Mouse (Mus musculus) limb, embryonic 15.5 days (tissue): ENCODE measurements around the gene Osbpl3. TPM values are rescaled to one million over a fixed set of nuclear protein-coding genes. Genes with fewer than 3 reads are reported as not detected.

Experiments used
- ATAC-seq: fragments of 200-750 bp; cut with Nextera tagmentation; 2 replicates; pipeline ENCODE4 v1.8.0; 2017; ENCODE audit warnings: low read depth, moderate TSS enrichment; ENCODE audit not compliant: insufficient number of reproducible peaks, low FRiP score, low TSS enrichment
- H3K27ac ChIP-seq: fragments of 300-500 bp; sonication (generic); 2 replicates; pipeline ENCODE4 v1.5.1; 2015; ENCODE audit warnings: moderate library complexity, mild to moderate bottlenecking, inconsistent platforms
- H3K27me3 ChIP-seq: fragments of 300-500 bp; sonication (generic); 2 replicates; pipeline ENCODE4 v1.6.1; 2015; ENCODE audit warnings: inconsistent platforms
- H3K36me3 ChIP-seq: fragments of 300-500 bp; sonication (generic); 2 replicates; pipeline ENCODE4 v1.6.1; 2015; ENCODE audit warnings: inconsistent platforms
- H3K4me1 ChIP-seq: fragments of 300-500 bp; sonication (generic); 2 replicates; pipeline ENCODE4 v1.6.1; 2015; ENCODE audit warnings: inconsistent platforms
- H3K4me2 ChIP-seq: fragments of 300-500 bp; sonication (generic); 2 replicates; pipeline ENCODE4 v1.6.1; 2015; ENCODE audit warnings: mild to moderate bottlenecking, inconsistent platforms
- H3K4me3 ChIP-seq: fragments of 300-500 bp; sonication (generic); 2 replicates; pipeline ENCODE4 v1.5.1; 2015; ENCODE audit warnings: mild to moderate bottlenecking, inconsistent platforms
- H3K9ac ChIP-seq: fragments of 300-500 bp; sonication (generic); 2 replicates; pipeline ENCODE4 v1.6.1; 2015; ENCODE audit warnings: inconsistent platforms
- H3K9me3 ChIP-seq: fragments of 300-500 bp; sonication (generic); 2 replicates; pipeline ENCODE4 v1.6.1; 2016; ENCODE audit warnings: inconsistent platforms
- WGBS: fragments of 180-500 bp; shearing (Covaris S2); methylation state at CpG from one replicate; pipeline ENCODE4 v1.1.7; 2015; 5-methylcytosine and 5-hydroxymethylcytosine counted together
- polyA plus RNA-seq: library from polyadenylated mRNA; unstranded; fragments of >200 nt; fragmentation: Nextera tagmentation; extraction: Ambion mirVana; gene quantifications from 2 replicates; pipeline ENCODE4 v1.2.1, GENCODE M21; 2015

Gene Osbpl3
- polyA plus RNA-seq, 1 experiment from 2014 or later, result 12.8 TPM

DNA sequence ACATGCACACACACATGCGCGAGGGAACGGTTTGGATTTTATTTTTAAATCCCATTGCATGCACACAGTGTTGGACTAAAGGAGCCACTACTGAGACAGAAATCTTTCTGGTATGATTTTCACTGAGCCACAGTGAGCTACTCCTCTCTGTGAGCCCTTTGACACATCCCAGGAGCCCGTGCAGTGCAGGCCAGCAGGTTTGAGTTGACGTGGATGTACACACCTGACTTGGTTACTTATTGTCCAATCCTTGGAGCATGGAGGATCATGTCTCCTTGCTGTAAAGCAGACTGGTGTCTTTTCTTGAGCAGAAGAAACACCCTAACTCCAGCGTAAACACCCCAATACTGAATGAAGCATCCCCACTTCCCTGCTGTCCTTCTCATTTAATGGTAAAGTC, 57.7 kb downstream of the Osbpl3 start:
- Histone ChIP-seq H3K4me3 (no peak overlapping the region), H3K4me2 (no peak overlapping the region), H3K9ac (no peak overlapping the region), H3K27me3 (no peaks in the 10 kb centered on the region), H3K9me3 (no peaks in the 10 kb centered on the region), H3K36me3 (no peaks in the 10 kb centered on the region), H3K27ac (no peak overlapping the region), H3K4me1 (peaks cover 2% of the 10 kb centered on the region; the same call in 1 of the 2 replicates)
- ATAC-seq, result no peak
- 92% methylated on average over 6 of the region's 6 CpGs for WGBS

DNA sequence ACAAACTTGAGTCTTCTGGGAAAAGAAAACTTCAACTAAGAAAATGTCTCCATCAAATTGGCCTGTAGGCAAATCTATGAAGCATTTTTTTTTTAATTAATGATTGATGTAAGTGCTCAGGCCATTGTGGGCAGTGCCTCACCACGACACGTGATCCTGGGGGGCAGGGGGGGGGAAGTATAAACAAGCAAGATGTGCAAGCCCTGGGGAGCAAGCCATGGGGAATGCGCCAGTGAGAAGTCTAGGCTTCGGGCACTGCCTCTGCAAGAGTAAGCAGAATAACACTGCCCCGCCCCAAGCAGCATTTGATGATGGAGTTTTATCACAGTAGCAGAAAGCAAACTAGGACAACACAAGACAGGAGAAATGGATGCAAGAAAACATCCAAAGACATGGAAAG, 58.9 kb downstream of the Osbpl3 start:
- Histone ChIP-seq H3K4me3 (no peak overlapping the region), H3K4me2 (no peak overlapping the region), H3K4me1 (peaks cover 2% of the 10 kb centered on the region; the same call in 1 of the 2 replicates), H3K36me3 (no peaks in the 10 kb centered on the region), H3K9ac (no peak overlapping the region), H3K27me3 (no peaks in the 10 kb centered on the region), H3K27ac (no peak overlapping the region), H3K9me3 (no peaks in the 10 kb centered on the region)
- WGBS, result 60% methylated on average over 5 of the region's 5 CpGs
- ATAC-seq, result no peak

DNA sequence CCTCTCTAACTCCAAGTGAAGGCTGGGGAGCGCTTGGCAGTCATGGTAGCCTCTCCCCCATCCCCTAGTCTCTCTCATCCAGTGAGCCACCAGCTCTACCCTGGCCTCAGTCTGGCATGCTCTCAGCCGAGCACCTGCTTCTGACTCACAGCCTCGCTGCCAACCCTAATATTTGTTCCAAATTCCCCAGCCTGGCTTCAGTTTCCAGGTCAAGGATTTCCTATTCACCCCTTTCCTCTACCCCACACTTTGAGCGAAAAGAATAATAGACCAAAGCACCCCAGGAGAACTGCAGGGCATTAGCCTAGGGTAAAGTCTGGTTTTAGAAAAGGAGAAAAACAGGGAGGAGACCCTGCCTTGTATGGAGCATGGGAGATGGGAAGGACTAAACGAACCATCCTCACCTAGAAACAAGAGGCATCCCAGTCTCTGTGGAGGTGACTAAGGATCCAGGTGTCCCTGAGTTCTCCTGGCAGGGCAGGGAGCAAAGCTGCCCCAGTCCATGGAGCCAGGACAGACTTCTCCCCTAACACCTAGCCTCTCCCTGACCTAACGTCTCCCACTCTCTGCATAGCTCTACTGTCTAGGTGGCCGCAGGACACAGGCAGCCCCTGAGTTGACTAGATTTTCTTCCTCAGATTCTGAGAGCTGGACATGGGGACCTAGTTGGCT, 60.2 kb downstream of the Osbpl3 start:
- Histone ChIP-seq H3K4me1 (peaks cover 2% of the 10 kb centered on the region; the same call in 1 of the 2 replicates), H3K27ac (no peak overlapping the region), H3K9me3 (no peaks in the 10 kb centered on the region), H3K4me3 (no peak overlapping the region), H3K4me2 (no peak overlapping the region), H3K27me3 (no peaks in the 10 kb centered on the region), H3K9ac (no peak overlapping the region), H3K36me3 (no peaks in the 10 kb centered on the region)
- no peak for ATAC-seq
- 65% methylated on average over 7 of the region's 7 CpGs for WGBS

DNA sequence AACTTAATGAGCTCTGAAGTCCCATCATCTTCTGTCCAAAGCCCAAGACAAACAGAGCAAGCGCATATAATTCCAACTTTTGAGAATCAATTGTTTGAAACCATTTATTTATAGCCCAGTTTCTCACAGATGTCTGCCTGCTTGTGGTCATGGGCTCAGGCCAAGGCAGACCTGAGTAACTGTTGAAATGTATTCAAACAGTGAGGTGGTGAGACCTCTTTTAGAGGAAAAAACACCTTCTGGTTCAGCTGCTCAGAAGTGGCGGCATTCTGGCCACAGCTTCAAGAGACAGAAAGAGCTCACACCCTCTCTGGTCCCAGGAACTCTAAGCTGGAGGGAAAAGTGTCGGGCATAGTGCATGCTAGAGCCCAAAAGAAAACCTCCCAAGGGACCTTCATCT, 61.6 kb downstream of the Osbpl3 start:
- Histone ChIP-seq H3K9ac (no peak overlapping the region), H3K4me1 (no peaks in the 10 kb centered on the region; the same call in 1 of the 2 replicates), H3K4me2 (no peak overlapping the region), H3K27me3 (no peaks in the 10 kb centered on the region), H3K4me3 (no peak overlapping the region), H3K36me3 (no peaks in the 10 kb centered on the region), H3K9me3 (no peaks in the 10 kb centered on the region), H3K27ac (no peak overlapping the region)
- no peak for ATAC-seq
- WGBS, result 78% methylated on average over 3 of the region's 3 CpGs

DNA sequence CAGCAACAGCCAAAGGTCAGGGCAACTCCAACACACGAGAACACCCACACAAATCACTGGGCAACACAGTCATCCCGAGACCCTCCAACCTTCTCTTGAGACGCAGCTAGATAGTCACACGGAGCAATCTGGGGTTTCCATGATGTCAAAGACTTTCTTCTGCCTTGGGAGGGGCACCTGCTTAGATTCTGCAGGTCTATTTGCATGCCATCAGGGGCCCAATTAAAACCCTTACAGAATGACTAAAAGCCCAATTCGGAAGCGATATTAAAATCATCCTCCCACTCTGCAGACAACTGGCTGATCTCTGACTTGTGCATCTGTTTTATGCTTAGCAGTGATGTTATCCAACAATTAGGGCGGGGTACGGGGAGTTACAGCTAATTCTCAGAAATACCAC, 62.0 kb downstream of the Osbpl3 start:
- WGBS, result 85% methylated on average over 8 of the region's 8 CpGs
- Histone ChIP-seq H3K27me3 (no peaks in the 10 kb centered on the region), H3K4me1 (no peaks in the 10 kb centered on the region; the same call in 1 of the 2 replicates), H3K4me3 (no peak overlapping the region), H3K36me3 (no peaks in the 10 kb centered on the region), H3K4me2 (no peak overlapping the region), H3K9me3 (no peaks in the 10 kb centered on the region), H3K27ac (no peak overlapping the region), H3K9ac (no peak overlapping the region)
- ATAC-seq, result no peak

DNA sequence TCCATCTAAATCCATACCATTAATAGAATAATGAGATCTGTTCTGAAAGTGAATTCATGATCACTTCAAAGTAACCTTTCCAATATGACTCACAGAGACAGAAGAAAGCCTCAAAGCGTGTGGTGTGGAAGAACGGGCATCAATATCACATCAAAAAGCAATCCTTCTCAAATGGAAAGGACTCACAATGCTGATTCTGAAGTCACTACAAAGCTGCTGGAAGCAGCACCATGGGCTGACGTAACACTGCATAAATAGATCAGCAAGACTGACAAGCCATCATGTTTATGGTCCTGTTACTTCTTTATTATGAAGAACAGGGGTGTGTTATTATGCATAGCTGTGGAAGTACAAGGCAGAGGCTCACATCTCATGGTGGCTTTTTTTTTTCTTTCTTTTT, 64.0 kb downstream of the Osbpl3 start:
- no peak for ATAC-seq
- no peaks in the 10 kb centered on the region; the same call in 1 of the 2 replicates for H3K4me1 ChIP-seq
- 93% methylated on average over 3 of the region's 3 CpGs for WGBS
- no peaks in the 10 kb centered on the region for H3K27me3 ChIP-seq
- no peak overlapping the region for H3K4me2 ChIP-seq
- H3K9me3 ChIP-seq, result no peaks in the 10 kb centered on the region
- H3K4me3 ChIP-seq, result no peak overlapping the region
- H3K9ac ChIP-seq, result no peak overlapping the region
- H3K27ac ChIP-seq, result no peak overlapping the region
- no peaks in the 10 kb centered on the region for H3K36me3 ChIP-seq

DNA sequence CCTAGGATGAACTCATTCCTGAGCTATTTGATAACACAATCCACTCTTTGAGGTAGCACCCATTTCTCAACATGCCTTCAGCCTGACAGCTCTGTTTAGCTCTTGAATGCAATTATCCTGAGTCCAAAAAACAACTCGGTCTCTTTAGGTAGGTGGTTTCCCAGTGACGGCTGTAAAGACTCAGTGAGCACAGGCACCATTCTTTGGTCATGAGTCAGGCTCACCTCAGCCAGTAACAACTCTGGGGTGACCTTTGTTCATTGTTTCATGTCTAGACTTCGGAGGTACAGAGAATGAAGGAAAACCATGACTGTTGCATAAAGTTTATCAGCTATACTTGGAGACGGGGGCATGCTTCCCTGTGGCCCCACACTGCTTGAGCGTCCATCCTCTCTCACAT, 65.7 kb downstream of the Osbpl3 start:
- H3K27me3 ChIP-seq, result no peaks in the 10 kb centered on the region

DNA sequence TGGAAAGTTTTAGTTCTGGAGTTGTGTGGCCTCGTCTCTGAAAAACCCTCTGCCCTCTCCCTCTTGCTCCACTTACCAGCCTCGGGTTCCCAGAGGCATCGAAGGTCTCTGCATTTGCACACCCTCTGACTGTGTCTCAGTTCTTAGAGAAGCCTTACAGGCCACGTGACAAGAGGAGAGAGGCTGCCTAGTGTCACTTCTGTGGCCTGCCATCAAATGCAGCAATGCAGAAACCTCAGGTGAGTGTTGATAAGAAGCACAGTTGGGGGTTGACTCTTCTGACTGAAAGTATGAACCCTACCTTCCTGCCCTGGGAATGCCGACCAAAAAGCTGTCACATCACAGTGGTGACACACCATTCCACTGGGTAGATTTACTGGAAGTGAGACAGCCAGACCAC, 68.4 kb downstream of the Osbpl3 start:
- Histone ChIP-seq H3K4me1 (peaks cover 1% of the 10 kb centered on the region; the same call in 1 of the 2 replicates), H3K4me2 (no peak overlapping the region), H3K36me3 (no peaks in the 10 kb centered on the region), H3K27ac (no peak overlapping the region), H3K9ac (no peak overlapping the region), H3K4me3 (no peak overlapping the region), H3K27me3 (no peaks in the 10 kb centered on the region), H3K9me3 (no peaks in the 10 kb centered on the region)
- 56% methylated on average over 5 of the region's 5 CpGs for WGBS
- ATAC-seq, result no peak

More for the DNA sequence above, 65.7 kb downstream of the Osbpl3 start:
- Histone ChIP-seq H3K4me2 (no peak overlapping the region), H3K4me3 (no peak overlapping the region), H3K27ac (no peak overlapping the region), H3K4me1 (no peaks in the 10 kb centered on the region; the same call in 1 of the 2 replicates), H3K9ac (no peak overlapping the region), H3K9me3 (no peaks in the 10 kb centered on the region), H3K36me3 (no peaks in the 10 kb centered on the region)
- 60% methylated on average over 5 of the region's 5 CpGs for WGBS
- no peak for ATAC-seq

DNA sequence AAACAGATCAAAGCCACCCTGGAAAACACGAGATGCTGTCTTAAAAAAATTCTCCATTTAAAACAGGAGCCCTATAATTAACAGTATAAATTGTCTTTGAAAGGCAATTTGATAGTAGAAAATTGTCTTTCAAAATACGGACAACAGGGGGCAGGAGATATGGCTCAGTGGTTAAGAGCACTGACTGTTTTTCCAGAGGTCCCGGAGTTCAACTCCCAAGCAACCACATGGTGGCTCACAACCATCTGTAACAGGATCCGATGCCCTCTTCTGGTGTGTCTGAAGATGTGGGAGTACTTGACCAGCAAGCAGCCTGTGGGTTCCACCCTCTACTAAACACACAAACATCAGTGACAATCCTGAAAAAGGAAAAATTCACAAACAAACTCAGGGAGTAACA, 69.5 kb downstream of the Osbpl3 start:
- no peak overlapping the region for H3K9ac ChIP-seq
- no peak overlapping the region for H3K4me2 ChIP-seq
- H3K9me3 ChIP-seq, result no peaks in the 10 kb centered on the region
- no peak overlapping the region for H3K4me3 ChIP-seq
- H3K36me3 ChIP-seq, result no peaks in the 10 kb centered on the region
- H3K27me3 ChIP-seq, result no peaks in the 10 kb centered on the region
- H3K27ac ChIP-seq, result no peak overlapping the region
- ATAC-seq, result no peak
- 73% methylated on average over 4 of the region's 4 CpGs for WGBS
- peaks cover 13% of the 10 kb centered on the region for H3K4me1 ChIP-seq

DNA sequence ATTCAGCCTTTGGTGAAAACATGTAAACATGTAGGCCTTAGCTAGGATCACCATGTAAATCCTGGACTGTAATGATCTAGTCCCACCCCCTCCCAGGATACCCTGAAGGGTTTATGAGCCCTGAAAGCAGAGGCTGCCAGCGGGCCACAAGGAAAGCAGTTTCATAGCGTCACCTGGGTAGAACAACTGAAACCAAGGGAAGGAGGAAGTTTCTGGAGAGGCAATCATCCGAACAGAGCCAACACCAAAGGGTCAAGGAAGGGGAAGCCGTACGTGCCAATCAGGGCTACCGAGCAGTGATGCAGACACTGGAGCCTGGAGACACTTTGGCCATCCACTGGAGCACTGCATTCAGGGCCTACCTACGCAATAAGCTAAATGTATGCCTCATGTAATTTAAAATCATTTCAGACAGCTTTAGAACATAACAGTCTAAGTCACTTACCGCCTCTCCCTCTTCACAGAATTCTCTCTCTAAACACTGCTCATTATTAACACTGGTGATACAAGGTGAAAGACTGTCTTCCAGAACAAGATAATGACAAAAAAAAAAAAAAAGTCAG, 70.5 kb downstream of the Osbpl3 start:
- Histone ChIP-seq H3K4me2 (no peak overlapping the region), H3K4me1 (peaks cover 18% of the 10 kb centered on the region), H3K36me3 (no peaks in the 10 kb centered on the region), H3K9me3 (no peaks in the 10 kb centered on the region), H3K9ac (no peak overlapping the region), H3K4me3 (no peak overlapping the region), H3K27me3 (no peaks in the 10 kb centered on the region), H3K27ac (no peak overlapping the region)
- WGBS, result 84% methylated on average over 8 of the region's 8 CpGs
- no peak for ATAC-seq

DNA sequence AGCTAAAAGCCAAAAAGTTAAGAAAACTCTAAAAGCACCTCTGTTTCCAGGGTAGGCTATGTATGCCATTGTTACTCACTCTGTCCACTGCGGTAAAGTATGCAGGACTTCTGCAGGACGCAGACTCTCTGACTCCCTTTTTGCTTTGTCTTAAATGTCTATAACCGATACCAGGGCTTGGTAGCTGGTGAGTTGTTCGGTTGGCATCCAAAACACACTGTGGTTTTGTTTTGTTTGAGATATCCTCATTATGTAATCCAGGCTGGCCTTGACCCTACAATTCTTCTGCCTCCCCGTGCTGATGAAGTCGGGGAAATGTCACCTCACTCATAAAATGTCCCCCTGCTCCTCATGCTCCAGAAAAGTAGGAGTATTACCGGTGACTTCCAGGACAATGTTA, 73.3 kb downstream of the Osbpl3 start:
- Histone ChIP-seq H3K4me2 (no peak overlapping the region), H3K9me3 (no peaks in the 10 kb centered on the region), H3K27me3 (no peaks in the 10 kb centered on the region), H3K4me3 (no peak overlapping the region), H3K27ac (no peak overlapping the region), H3K36me3 (no peaks in the 10 kb centered on the region), H3K9ac (no peak overlapping the region), H3K4me1 (peaks cover 40% of the 10 kb centered on the region)
- ATAC-seq, result no peak
- 80% methylated on average over 7 of the region's 7 CpGs for WGBS

DNA sequence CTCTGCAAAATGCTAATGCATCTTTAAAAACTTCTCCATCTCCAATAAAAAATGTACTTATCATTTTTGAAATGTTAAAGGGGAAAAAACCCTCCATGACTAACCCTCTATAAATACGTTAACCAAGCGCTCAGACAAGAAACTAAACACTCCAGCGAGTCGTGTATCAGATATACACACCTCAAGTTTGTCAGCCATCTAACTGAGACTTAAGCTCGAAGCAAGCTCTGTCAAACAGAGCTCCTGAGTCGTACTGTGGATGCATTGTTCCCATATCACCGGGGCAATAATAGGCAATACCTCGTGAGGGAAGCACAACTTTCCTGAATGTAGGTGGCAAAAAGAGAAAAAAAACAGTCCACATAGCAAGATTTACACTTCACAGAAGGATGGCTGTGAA, 73.8 kb downstream of the Osbpl3 start:
- Histone ChIP-seq H3K4me2 (peak overlapping the region; percentile 21), H3K4me3 (no peak overlapping the region), H3K9me3 (no peaks in the 10 kb centered on the region), H3K27ac (0 out of 2 replicates have a peak overlapping the region, but pooled peaks have one; percentile 22), H3K27me3 (no peaks in the 10 kb centered on the region), H3K9ac (no peak overlapping the region), H3K4me1 (peaks cover 40% of the 10 kb centered on the region), H3K36me3 (no peaks in the 10 kb centered on the region)
- no peak for ATAC-seq
- WGBS, result 33% methylated on average over 8 of the region's 8 CpGs
